Mouse (Mus musculus) adrenal gland, postnatal 36 days (tissue): Measurements from ENCODE around the gene Psmg3. TPM values are rescaled to one million over a fixed set of nuclear protein-coding genes. Genes with fewer than 3 reads are reported as not detected.

Experiments
- DNase-seq, 2 experiments: peaks; one replicate each; pipeline ENCODE4 v3.0.0; 2021; ENCODE audit warnings: mixed read lengths in 1 of 2
- total RNA-seq, 2 experiments: library from RNA; stranded (reverse); gene quantifications; 2 replicates each; pipeline ENCODE4 v1.2.3; 2021

Gene Psmg3
- total RNA-seq, 2 experiments from 2014 or later, result 21.6 to 22.7 TPM

DNA sequence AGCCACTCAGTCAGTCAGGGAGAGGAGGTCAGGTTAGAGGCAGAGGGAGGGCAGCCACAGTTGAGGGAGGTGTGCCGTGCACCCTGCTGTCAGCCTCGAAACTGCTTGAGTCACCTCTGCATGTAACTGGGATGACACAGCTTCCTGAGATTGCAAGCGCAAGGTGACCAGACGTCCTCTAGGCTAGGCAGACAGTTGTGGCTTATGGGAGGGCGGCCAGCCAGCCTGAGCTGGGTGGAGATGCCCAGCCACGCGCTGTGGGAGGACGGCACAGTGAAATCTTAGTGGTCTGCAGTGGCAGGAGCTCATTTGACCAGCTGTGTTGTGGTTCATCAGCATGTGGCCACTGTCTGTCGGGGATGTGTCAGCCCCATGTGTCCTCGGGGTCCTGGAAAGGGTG lies 31.7 kb downstream of the Psmg3 start:
- peak; percentile 73 to 82 for DNase-seq

DNA sequence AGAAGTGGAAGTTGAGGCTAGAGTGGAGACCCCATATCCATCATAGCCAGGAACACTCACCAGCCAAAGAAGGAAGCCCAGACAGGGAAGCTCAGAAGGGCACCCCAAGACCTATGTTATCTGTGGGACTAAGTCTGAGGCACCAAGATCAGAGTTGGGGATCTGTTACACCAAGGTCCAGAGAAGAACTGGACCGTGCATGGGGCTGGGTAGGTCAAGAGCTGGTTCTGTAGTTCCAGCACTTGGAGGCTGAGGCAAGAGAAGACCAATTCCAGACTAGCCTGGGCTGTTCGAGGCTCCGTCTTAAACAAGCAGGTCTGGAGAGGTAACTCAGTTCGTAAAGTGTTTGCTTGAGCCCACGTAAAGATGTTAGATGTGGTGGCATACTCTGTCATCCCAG lies 32.5 kb downstream of the Psmg3 start:
- no peak for DNase-seq

DNA sequence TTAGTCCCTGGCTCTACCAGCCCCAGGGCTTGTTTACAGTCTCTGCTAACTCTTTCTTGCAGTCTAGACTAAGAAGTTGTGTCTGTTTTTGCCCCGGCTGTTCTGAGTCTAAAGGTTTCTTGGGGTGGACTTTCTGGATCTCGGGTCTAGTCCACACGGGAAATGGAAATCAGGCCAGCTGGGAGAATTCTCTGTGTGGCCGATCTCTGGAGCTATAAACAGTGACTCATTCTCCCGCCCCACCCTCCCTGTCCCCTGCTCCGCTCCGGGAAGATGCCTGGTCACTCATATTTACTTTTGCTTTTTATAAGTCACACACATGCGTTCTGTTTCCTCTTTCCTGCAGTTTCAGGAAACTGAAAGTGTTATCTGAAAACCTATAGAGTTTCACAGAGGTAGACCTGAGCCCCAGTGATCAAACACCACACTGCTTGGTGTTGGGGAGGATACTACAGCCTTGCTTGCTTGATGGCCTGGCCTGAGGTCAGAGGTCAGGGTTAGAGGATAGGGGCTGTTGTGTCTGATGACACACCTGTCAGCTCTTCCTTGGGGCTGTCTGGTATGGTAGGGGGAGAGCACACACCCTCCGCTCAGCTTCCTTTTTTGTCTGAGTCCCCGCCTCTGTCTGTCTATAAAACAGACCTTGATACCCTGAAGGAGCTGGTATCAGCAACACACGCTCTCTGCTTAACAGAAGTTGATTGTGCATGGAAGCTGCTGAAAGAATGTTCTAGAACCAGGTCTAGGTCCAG lies 33.2 kb downstream of the Psmg3 start:
- peak; percentile 53 to 60 for DNase-seq

DNA sequence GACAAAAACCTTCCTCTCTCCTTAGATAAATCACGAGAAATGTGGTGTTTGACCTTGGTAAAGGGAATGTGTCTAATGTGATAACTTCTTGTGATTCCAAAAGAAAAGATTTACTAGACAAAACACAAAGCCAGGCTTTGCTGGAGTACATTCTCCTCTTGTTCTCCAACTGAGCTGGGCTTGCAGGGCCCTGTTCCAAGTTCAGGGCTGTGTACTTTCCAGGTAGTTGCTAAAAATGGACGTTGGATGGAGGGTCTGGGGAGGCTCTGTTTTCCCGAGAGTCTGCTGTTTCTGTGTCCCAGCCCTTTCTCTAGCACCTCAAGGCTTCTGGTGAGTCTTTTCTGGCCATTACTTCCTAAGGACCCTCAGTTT lies 33.7 kb downstream of the Psmg3 start:
- no peak for DNase-seq

DNA sequence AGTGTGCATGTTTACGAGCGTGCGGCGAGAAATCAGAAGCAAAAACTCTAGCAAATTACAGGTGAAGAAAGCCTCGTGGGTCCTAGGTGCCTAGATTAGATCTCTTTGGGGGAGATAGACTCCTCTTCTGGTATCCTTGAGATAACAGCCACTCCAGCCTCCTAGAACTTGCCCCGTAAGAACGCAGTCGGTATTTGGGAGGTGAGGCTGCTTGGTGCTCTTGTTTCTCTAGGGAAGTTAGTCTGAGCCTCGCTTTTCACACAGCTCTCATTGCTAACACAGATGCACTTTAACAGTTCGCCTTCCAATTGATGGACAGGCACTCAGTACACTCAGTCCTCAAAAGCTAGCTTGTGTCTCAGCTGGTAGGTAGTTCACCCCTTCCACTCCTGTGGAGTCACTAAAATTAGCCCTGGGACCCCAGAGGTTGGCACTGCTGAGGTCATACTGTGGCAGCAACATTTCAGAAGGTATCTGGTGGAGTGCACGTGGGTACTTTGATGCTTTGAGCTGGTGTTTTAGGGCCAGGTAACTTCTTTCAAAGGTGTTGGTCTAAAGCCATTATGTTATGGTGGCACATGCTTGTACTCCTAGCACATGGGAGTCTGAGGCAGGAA lies 34.4 kb downstream of the Psmg3 start:
- DNase-seq, result no peak

DNA sequence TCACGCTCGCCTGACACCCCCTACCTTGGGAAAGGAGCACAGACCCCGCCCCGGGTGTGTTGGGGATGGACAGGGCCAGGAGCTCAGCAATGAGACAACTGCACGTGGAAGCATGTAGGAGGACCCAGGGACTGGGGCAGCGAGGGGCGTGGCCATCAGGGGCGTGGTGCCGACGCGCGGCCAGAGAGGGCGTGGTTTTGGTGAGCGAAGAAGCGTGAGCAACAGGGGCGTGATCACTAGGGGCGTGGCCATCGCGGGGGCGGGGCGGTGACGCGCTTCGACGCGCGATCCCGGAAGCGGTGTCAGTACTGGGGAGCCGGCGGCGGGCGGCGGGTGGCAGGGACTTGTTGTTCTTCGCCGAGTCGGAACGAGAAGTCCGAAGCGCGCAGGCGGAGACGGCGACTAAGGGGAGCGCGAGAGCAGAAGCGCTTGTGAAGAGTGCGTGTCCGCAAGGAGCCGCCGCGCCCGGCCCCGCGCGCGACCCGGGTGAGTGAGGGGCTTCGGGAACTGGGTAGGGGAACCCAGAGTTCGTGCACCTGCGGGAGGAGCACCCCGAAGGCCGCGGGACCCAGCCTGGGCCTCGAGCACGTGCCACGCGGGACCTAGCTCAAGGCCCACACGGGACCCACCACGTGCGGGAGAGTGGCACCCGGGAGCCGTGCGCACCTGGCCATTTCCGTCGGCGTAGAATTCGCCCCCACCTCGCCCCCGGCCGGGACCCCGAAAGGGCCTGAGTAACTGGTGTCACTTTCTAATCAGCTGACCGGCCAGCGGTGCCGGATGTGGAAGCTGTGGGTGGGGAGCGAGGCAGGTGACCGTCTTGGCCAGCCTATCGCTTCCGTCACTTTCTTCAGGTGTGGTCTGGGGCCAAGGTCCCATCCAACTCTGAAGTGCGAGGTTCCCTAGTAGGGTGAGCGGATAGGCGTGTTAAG lies 35.2 kb downstream of the Psmg3 start, which contains the start of gene Mafk:
Gene Mafk (plus strand): TSS at position 287 of the 932 bp plus-strand sequence.
- peak; percentile 99 for DNase-seq

DNA sequence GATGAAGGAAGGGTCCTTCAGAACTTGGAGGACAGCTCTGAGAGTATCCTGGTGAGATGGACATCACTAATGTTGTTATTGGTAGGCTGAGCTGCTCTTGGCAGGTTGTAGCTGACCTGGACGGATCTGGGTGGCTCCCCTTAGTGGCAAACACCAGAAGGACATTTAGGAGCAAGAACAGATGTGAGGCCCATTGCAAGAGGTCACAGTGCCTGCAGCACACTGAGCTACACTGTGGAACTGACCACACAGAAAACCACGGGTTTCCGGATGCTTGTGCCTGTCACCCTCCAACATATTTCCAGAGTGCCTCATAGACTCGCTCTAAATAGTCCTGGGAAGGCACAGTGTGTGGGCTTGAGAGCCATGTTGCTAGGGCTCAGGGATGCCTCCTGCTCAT lies 37.2 kb downstream of the Psmg3 start:
- DNase-seq, result no peak

DNA sequence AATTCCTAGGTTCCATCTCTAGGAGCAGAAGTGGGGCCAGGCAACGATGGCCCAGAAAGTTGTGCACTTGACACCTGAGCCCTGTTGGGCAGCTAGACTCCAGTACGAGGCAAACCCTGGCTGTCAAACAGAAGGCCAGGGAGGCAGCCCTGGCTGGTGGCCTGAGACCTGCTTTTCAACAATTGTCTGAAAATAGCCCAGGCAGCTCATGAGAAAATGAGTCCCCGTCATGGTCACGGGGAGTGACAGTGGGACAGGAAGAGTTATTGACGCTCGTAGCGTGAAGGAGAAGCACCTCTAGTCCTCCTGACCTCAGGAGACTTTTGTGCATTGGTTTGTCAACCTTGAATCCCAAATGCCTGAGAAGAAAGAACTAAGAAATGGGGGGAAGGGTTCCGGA lies 45.3 kb downstream of the Psmg3 start:
- DNase-seq, result no peak

DNA sequence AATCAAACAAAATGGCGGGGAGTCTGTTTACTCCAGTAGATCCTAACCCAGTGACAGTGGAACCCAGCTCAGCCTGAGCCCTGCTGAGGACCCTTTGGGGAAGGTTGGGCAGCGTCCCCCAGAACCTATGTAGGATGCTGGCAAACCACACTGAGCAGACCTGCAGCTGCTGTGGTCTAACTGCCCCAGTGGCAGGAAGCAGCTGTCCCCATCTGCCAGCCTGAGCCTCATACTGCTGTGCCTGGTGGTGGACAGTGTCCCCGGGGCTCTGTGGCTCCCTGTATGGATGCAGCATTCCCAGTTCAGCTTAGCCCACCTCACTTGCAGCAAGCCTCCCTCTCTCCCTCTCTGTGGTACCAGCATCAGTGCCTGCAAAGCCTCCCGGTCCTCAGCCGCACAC lies 49.7 kb downstream of the Psmg3 start:
- no peak for DNase-seq

DNA sequence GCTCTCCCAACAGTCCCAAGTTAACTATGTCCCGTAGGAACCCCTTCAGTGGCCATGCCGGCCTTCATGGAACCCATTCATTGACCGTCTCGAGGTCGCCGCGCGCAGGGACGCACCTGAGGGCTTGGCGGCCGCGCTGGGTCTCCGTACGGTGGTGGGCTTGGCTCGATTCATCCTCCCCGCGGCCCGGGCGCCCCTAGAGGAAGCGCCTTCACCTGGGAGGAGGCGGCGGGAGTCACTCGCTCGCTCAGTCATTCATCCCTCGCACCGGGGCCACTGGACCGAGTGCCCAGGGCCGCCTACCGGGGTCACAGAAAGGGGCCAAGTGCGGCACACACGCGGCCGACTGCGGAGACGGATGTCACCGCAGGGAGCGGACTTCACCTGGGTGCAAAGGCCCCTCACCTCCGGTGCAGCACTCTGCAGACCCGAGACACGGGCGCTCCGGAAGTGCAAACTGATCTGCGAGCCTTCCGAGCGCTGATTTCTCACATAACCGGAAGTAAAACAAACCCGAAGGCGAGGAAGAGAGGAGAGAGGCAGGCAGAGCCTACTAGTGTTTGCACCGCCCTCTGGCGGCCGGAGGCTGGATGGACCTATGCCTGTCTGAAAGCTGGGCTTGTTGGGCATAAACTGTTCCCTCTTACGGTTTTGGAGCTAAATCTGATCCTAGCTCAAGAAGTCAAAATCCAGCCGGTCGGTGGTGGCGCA lies 51.3 kb downstream of the Psmg3 start, which contains the start of gene Ints1:
Gene Ints1 (minus strand): TSS at position 459 of the 711 bp plus-strand sequence.
- DNase-seq, result peak; percentile 97 to 98

Other genes starting within 250 kb of the Psmg3 start
- gene Micall2, start 90.5 kb downstream of the Psmg3 start, total RNA-seq, result 10 to 100 TPM; 10.5 to 11.2 TPM
- 10 to 100 TPM; 51.3 to 54.3 TPM for gene Ints1, start 51.2 kb downstream of the Psmg3 start, total RNA-seq
- gene Mafk, start 35.4 kb downstream of the Psmg3 start, total RNA-seq, result 10 to 100 TPM; 31.2 to 45.8 TPM
- gene Tmem184a, start 7.0 kb downstream of the Psmg3 start, total RNA-seq, result under 1 TPM; 0.20 to 0.23 TPM
- gene Gm26938, start 478 bp downstream of the Psmg3 start, total RNA-seq, result not detected
- 10 to 100 TPM in 1 of 2 experiments, under 1 TPM in 1; 0.46 to 20.1 TPM for gene Elfn1, start 81.1 kb upstream of the Psmg3 start, total RNA-seq